Mouse (Mus musculus) forelimb bud, embryonic 11.5 days (tissue): Measurements from ENCODE around the gene 2200002D01Rik.

Experiments used
- DNase-seq: peaks from one replicate; pipeline ENCODE4 v3.0.0-alpha.2; 2012; ENCODE audit warnings: low read depth, low spot score

The 2200002D01Rik gene

GRCm38 (mm10) chr7:29248261-29248841 is at the start of gene 2200002D01Rik:
2200002D01Rik (minus strand) TSS chr7:29248466.
- no peak for DNase-seq

- peak; percentile 84 for DNase-seq
Observed at GRCm38 (mm10) chr7:29296998-29297397, 48.7 kb upstream of the 2200002D01Rik start.

GRCm38 (mm10) chr7:29295861-29296647 is 47.8 kb upstream of the 2200002D01Rik start:
- DNase-seq, result no peak

- no peak for DNase-seq
Observed at GRCm38 (mm10) chr7:29294111-29294761, 46.0 kb upstream of the 2200002D01Rik start.

- DNase-seq, result no peak
Observed at GRCm38 (mm10) chr7:29293131-29294065, 45.1 kb upstream of the 2200002D01Rik start.

- no peak for DNase-seq
Observed at GRCm38 (mm10) chr7:29292458-29293098, 44.3 kb upstream of the 2200002D01Rik start.

GRCm38 (mm10) chr7:29291616-29292457 is 43.6 kb upstream of the 2200002D01Rik start:
- no peak for DNase-seq

GRCm38 (mm10) chr7:29290691-29291485 is 42.6 kb upstream of the 2200002D01Rik start:
- DNase-seq, result no peak

GRCm38 (mm10) chr7:29289856-29290255 is 41.6 kb upstream of the 2200002D01Rik start:
- DNase-seq, result no peak

- DNase-seq, result peak; percentile 72
Observed at GRCm38 (mm10) chr7:29288942-29289638, 40.8 kb upstream of the 2200002D01Rik start, which contains the start of gene Ppp1r14a. Ppp1r14a (plus strand) TSS chr7:29289308.

GRCm38 (mm10) chr7:29288079-29288478 is 39.8 kb upstream of the 2200002D01Rik start:
- no peak for DNase-seq

- DNase-seq, result no peak
Observed at GRCm38 (mm10) chr7:29287481-29287880, 39.2 kb upstream of the 2200002D01Rik start.

GRCm38 (mm10) chr7:29284523-29284922 is 36.3 kb upstream of the 2200002D01Rik start:
- no peak for DNase-seq

GRCm38 (mm10) chr7:29283876-29284275 is 35.6 kb upstream of the 2200002D01Rik start:
- DNase-seq, result no peak

- no peak for DNase-seq
Observed at GRCm38 (mm10) chr7:29282074-29282554, 33.8 kb upstream of the 2200002D01Rik start.

GRCm38 (mm10) chr7:29281201-29282073 is 33.2 kb upstream of the 2200002D01Rik start, which contains the start of gene Spint2:
Spint2 (minus strand) TSS chr7:29281912.
- DNase-seq, result no peak

- no peak for DNase-seq
Observed at GRCm38 (mm10) chr7:29280801-29281200, 32.5 kb upstream of the 2200002D01Rik start.
